Mouse (Mus musculus) erythroblast, adult 5-6 weeks (primary cell): ENCODE results near the gene Galnt6. TPM values are rescaled to one million over a fixed set of nuclear protein-coding genes. Genes with fewer than 3 reads are reported as not detected.

ENCODE experiments used
- ATAC-seq: replicated peaks from 2 replicates; pipeline ENCODE4 v1.8.0; 2016; ENCODE audit warnings: moderate number of reproducible peaks, mild to moderate bottlenecking, moderate TSS enrichment, inconsistent platforms; ENCODE audit not compliant: poor library complexity, low FRiP score, severe bottlenecking
- total RNA-seq, 2 experiments: library from RNA; stranded (forward) in 1 of 2; stranded (reverse) in 1 of 2; fragments of 150-400 nt in 1 of 2; fragments of 200-764, 138-1000 nt in 1 of 2; gene quantifications; 2 replicates each; pipeline versions ENCODE4 v1.2.3 to v1.2.4; 2015 to 2017; ENCODE audit warnings: low replicate concordance in 2 of 2

The Galnt6 gene
- total RNA-seq, 2 experiments from 2014 or later = 4.0 to 4.5 TPM

DNA sequence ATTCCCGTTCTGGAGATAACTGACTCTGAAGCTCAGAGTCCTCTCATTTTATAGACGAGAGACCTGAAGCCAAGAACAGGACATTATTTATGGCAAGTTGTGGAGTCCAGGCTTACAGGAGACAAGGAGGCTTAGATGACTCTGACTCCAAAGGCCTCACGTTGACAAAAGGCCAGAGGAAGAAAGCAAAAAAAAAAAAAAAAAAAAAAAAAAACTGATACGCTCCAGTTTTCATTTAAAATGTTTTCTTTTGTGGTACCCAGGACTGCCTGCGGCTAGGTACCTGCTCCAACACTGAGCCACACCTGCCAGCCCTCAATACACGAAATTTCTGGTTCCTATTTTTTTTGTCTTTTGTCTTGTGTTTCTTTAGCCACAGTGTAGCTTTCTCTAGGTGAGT lies 61.8 kb downstream of the Galnt6 start:
- ATAC-seq = no peak

DNA sequence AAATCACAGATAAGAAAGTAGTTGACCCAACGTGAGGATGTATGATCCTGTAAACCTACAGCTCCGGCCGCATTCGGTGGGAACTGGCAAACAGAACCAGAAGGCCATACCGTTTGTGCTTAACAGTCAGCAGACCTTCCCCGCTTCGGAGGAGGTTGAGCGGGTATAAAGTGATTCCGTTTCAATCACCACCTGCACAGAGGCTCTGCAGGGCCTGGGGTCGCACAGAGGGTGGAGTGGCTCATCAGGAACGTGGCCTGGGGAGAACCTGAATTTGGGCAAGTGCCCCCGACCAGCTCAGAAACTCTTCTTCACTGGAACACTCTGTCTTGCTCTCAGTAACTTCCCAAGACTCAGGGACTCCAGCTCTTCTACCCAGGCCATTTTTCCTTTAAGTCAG lies 62.3 kb downstream of the Galnt6 start:
- no peak for ATAC-seq

DNA sequence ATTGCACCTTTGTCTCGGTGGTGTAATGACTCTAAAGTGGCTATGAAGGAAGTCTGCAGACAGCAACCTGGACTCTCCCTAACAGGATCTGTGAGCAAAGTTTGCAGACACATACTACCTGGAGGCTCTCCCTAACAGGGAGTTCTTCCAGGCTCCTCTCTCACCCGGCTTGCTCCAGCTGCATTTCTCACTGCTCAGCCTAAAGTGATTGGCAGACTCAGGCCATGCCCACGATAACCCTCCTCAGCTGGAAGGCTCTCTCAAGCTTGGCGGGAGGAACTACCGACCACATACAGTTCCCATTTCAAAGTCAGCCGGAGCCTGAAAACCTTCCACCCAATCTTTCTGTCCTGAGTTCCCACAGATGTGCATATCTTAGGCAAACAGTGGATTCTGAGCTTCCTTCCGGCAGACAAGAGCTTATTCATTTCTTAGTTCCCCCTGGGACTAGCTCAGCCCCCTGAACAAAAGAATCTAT lies 62.9 kb downstream of the Galnt6 start:
- ATAC-seq = no peak

DNA sequence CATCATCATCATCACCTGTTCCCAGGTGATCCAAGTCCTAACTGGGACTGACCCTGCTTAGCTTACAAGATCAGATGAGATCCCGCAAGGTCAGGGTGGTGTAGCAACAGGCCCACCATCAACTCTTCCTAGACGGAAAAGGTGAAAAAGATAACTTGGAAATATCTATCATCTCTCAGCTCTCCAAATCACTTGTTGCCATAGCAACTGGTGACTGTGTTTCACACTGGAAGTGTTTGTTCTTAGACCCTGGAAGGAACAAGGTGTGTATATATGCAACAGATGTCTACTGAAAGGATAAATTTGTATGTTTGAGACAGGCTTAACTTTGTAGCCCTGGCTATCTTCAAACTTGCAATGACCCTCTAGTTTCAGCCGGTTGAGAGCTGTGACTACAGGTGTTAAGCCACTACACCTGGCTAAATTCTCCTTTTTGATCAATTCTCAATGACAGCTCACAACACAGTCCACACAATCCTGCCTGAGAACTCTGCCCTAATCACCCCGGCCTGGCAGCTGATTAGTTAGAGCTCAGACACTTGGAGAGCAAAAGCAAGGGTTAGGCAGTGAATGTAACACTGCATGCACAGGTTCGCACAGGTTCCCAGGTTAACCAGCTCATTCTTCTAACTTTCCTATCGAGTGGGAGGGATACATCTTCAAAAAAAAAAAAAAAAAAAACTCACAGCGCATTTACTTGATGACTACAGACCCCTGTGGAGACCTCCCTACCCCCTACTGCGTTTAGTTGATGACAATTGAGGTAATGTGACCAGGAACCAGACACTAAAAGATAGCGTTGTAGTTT lies 63.6 kb downstream of the Galnt6 start:
- no peak for ATAC-seq

DNA sequence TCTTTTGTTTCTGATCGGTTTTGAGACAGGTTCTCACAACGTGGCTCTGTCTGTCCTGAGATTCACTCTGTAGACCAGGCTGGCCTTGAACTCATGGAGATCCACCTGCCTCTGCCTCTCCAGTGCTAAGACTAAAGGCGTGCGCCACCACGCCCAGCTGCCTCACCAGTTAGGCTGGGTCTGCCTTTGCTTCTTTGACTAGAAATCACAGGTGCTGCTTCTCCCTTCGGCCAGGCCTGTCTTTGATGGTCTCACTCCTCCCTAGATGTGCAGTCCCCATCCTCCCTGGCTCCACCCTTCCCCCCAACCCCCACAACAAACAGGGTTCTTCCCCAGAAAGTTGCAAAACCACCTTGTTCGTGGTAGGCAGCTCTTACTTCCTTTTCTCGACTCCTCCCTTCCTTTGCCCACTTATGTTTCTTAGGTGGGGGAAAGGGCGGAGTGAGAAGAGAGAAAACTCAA lies 64.3 kb downstream of the Galnt6 start:
- no peak for ATAC-seq

DNA sequence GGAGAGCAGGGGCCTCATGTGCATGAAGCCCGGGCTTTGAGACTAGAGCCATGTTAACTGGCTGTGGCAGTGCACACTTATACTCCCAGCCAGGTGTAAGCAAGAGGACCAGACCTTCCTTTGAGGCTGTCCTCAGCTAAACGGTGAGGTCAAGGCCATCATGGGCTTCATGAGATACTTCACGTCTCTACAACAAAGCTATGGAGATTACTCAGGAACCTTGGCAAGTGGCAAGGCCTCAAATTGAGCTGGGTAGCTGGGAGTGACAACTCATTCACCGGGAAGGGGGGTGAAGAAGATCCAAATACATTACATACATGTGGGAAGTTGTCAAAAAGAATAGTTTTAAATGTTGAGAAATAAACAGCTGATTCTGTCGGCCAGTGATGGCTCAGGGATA lies 68.4 kb downstream of the Galnt6 start:
- no peak for ATAC-seq

DNA sequence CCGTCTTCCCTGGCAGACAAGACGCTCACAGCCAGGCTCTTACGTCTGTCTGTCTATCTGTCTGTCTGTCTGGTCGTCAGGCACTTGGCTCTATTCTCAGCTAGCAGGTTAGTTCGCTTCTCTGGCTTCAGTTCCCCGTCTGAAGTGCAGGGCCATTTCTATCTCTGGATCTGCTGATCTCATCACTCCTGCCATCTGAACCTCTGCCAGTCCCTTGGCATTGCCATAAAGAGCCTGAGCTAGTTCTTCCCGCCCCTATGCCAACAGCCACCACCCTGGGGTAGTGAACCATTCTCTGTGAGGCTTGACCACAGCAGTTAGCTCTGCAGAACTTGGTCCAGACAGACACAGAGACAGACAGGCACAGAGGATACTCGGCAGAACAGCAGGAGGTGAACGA lies 68.9 kb downstream of the Galnt6 start:
- no peak for ATAC-seq

DNA sequence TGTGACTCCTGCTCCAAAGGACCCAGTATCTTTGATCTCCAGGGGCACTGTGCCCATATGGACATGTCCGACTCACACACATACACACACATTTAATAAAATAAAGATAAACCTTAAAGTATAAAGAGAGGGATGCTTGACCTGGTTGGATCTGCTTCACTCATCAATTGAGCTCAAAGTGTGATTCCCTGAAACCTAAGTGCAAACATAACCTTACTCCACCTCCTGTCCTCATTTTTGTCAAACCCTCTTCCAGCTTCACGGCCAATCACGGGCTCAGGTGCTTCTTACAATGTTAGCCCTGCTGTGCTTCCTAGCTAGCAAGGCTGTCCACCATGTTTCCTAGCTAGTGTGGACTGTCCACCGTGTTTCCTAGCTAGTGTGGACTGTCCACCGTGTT lies 74.0 kb downstream of the Galnt6 start:
- no peak for ATAC-seq

DNA sequence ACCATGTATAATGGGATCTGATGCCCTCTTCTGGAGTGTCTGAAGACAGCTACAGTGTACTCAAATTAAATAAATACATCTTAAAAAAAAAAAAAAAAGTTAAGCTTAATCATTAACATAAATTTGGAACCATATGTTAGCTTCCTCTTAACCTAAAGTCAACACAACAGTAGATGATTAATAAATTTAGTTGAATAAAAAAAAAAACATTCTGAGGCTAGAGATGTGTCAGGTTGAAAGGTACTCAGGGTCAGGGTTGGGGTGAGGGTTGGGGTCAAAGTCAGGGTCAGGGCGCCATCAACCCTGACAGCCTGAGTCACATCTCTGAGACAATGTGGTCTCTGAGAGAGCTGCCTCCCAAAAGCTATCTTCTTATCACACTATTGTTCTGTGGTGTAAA lies 74.9 kb downstream of the Galnt6 start:
- no peak for ATAC-seq

DNA sequence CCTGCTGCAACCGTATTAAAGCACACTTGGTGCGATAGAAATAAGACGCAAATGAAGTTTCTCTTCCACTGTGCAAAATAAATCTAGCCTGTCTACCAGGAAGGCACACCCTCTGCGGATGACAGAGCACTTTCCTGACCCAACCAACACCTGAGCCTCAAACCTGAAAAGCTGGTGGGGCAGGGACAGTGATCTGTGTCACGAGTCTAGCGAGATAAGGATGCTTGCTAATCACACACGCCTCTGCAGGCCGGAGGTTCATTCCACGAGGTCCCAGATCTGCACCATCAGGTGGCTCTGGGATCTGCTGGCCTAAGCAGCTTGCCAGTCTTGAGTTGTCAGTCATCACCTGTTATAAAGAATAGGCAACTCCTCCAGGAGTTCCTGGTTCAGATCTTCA lies 77.6 kb downstream of the Galnt6 start:
- no peak for ATAC-seq

DNA sequence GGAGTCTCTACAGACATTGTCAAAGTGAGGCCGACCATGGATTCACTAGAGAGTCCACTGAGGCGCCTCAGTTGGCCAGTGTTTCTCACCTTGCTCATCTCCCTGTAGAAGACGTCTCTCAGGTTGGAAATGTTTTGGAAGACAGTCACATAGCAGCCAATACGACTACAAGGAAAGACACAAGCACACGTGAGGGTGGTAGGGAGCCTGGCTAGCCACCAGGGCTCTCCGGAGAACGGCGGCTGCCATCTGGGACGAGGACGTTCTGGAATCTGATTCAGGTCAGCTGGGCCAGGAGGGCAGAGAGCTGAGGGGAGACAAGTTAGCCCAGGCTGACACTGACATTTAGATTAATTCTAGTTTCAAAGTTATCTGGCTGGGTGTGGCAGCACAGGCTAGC lies 79.1 kb downstream of the Galnt6 start:
- ATAC-seq = no peak

DNA sequence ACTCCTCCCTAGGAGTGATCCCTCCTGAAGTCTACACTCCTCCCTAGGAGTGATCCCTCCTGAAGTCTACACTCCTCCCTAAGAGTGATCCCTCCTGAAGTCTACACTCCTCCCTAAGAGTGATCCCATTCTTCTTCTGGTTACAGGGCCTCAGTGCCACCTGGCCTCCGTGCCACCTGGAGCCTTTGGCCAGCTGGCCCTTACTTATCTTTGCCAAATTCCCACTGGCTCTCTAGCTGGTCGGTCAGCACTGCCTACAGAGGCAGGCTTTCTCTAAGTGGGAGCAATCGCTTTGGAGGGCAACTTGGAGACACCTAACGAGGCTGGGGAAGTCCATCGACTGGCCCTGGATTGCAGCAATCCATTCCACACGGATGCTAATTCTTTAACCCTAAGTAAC lies 83.0 kb downstream of the Galnt6 start:
- no peak for ATAC-seq

DNA sequence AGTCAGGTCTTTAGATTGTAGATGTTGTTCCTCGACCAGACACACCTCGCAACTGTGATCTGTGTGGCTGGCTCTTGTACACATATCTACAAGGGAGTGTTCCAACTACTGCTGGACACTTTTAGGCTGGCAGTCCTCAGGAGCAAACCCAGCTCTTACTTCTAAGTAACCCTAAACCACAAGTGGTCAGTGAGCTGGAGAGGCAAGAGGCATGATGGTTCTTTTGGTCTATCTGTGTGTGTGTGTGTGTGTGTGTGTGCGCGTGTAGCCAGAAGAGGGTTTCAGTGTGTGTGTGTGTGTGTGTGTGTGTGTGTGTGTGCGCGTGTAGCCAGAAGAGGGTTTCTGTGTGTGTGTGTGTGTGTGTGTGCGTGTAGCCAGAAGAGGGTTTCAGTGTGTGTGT lies 86.7 kb downstream of the Galnt6 start:
- ATAC-seq = no peak

Other genes with a start within 250 kb of the Galnt6 start
- gene Csrnp2, start 233.9 kb downstream of the Galnt6 start, total RNA-seq (2015; ENCODE audit: low replicate concordance) = 0.21 TPM in 1 of 2 replicates, not detected in the other
- 0.51 and 0.98 TPM in 2 replicates for gene Csrnp2, start 233.9 kb downstream of the Galnt6 start, total RNA-seq (2017; ENCODE audit: low replicate concordance)
- gene Tfcp2, start 177.4 kb downstream of the Galnt6 start, total RNA-seq (2015; ENCODE audit: low replicate concordance) = 2.1 and 4.8 TPM in 2 replicates
- 7.8 and 13.7 TPM in 2 replicates for gene Tfcp2, start 177.4 kb downstream of the Galnt6 start, total RNA-seq (2017; ENCODE audit: low replicate concordance)
- 1.2 and 1.9 TPM in 2 replicates for gene Pou6f1, start 129.4 kb downstream of the Galnt6 start, total RNA-seq (2015; ENCODE audit: low replicate concordance)
- 0.28 TPM in 1 of 2 replicates, not detected in the other for gene Pou6f1, start 129.4 kb downstream of the Galnt6 start, total RNA-seq (2017; ENCODE audit: low replicate concordance)
- 183 and 206 TPM in 2 replicates for gene Dazap2, start 114.0 kb downstream of the Galnt6 start, total RNA-seq (2015; ENCODE audit: low replicate concordance)
- 81.3 and 93.7 TPM in 2 replicates for gene Dazap2, start 114.0 kb downstream of the Galnt6 start, total RNA-seq (2017; ENCODE audit: low replicate concordance)
- 3.8 and 4.8 TPM in 2 replicates for gene Smagp, start 92.4 kb downstream of the Galnt6 start, total RNA-seq (2015; ENCODE audit: low replicate concordance)
- gene Smagp, start 92.4 kb downstream of the Galnt6 start, total RNA-seq (2017; ENCODE audit: low replicate concordance) = 0.84 and 1.0 TPM in 2 replicates
- gene Bin2, start 59.8 kb downstream of the Galnt6 start, total RNA-seq (2015; ENCODE audit: low replicate concordance) = 30.4 and 56.8 TPM in 2 replicates
- 32.1 and 37.9 TPM in 2 replicates for gene Bin2, start 59.8 kb downstream of the Galnt6 start, total RNA-seq (2017; ENCODE audit: low replicate concordance)
- 31.3 and 37.1 TPM in 2 replicates for gene Cela1, start 41.5 kb downstream of the Galnt6 start, total RNA-seq (2015; ENCODE audit: low replicate concordance)
- gene Cela1, start 41.5 kb downstream of the Galnt6 start, total RNA-seq (2017; ENCODE audit: low replicate concordance) = 12.3 and 20.9 TPM in 2 replicates
- under 0.01 and 1.3 TPM in 2 replicates for gene Slc4a8, start 32.4 kb upstream of the Galnt6 start, total RNA-seq (2015; ENCODE audit: low replicate concordance)
- 0.09 and 0.42 TPM in 2 replicates for gene Slc4a8, start 32.4 kb upstream of the Galnt6 start, total RNA-seq (2017; ENCODE audit: low replicate concordance)
- not detected in 2 replicates for gene Scn8a, start 140.5 kb upstream of the Galnt6 start, total RNA-seq (2015; ENCODE audit: low replicate concordance)
- gene Scn8a, start 140.5 kb upstream of the Galnt6 start, total RNA-seq (2017; ENCODE audit: low replicate concordance) = not detected in 2 replicates